Mouse (Mus musculus): Measurements from ENCODE around the gene Rbm34. TPM values are rescaled to one million over a fixed set of nuclear protein-coding genes. Genes with fewer than 3 reads are reported as not detected.

Gene Rbm34
- total RNA-seq, 2 experiments from 2014 or later, result 24.4 to 71.4 TPM

DNA sequence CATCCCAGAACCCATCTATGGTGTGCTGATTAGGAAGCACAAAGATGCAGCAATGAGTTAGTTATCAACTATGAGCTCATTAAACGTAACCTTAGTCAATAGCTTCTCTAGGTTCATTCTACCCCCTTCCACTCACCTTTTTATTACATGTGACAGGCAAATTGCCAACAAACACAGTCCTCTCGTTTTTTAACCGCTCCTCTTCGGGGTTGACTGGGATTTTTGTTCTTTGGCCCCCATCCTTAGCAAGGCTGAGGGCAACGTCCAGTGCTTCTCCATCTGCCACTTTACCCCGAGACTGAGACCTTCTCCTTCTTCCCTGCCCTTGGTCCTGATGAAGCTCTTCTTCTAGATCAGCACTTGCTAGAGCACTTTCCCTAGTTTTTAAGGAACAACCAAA lies 5.6 kb downstream of the Rbm34 start:
- ATAC-seq (replicated peaks; ENCODE audit: low FRiP score, low TSS enrichment, poor library complexity, severe bottlenecking), result no peak

- ATAC-seq (replicated peaks; ENCODE audit: low FRiP score, low TSS enrichment, poor library complexity, severe bottlenecking), result no peak
These were observed 8.0 kb downstream of the Rbm34 start for GRCm38 (mm10) chr8:126962871-126963270.

- ATAC-seq (replicated peaks; ENCODE audit: low FRiP score, low TSS enrichment, poor library complexity, severe bottlenecking), result no peak
These were observed 9.4 kb downstream of the Rbm34 start for GRCm38 (mm10) chr8:126961516-126961915.

DNA sequence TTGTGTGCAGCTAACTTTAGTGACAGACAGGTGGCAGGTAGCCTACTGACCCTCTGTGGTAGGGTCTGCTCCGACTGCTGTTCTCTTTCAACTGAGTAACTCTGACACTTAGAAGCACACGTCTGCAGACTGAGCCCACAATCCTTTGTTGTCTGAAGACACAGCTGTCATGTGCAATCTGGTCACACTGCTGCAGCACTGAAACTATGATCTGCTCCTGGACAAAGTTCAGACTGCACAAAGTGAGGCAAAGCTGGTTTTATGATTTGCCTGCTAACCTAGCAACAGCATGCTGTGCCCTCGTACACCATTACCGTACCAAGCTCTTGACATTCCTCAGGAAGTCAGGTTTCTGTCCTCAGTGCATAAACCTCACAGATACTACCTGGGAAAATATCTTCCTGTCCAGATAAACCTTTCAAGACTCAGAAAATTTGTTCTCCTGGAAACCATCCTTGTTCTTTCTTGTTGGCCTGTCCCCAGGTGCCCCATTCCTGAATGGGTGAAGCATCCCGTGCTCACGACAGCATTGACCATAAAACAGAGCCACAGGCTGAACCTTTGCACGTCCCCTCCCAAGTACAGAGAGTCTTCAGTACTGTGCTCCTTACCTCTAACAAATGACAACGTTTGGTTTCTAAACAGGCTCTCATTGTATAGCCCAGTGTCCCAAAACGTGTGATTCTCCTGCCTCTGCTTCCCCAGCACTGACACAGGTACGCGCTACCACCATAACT lies 18.8 kb downstream of the Rbm34 start:
- no peak for ATAC-seq (replicated peaks; ENCODE audit: low FRiP score, low TSS enrichment, poor library complexity, severe bottlenecking)

DNA sequence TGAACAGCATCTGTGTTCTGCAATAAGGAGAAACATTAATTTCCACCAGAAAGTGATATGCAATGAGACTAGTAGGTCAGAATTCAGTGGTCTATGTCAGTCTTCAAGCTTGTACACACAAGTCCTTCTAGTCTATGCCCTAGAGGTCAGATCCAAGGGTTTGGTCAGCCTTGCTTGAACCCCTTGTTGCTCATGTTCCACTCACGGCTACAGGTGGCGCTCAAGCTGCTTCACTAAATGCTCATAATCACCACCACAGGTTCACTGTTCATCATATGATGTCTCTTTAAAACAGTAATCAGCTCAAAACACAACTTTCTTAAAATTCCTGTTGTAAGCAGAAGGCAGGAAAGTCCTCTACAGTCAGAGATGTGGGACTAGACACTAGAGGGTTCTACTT lies 21.3 kb downstream of the Rbm34 start:
- ATAC-seq (replicated peaks; ENCODE audit: low FRiP score, low TSS enrichment, poor library complexity, severe bottlenecking), result no peak

- no peak for ATAC-seq (replicated peaks; ENCODE audit: low FRiP score, low TSS enrichment, poor library complexity, severe bottlenecking)
These were observed 24.4 kb downstream of the Rbm34 start for GRCm38 (mm10) chr8:126946444-126946843.

DNA sequence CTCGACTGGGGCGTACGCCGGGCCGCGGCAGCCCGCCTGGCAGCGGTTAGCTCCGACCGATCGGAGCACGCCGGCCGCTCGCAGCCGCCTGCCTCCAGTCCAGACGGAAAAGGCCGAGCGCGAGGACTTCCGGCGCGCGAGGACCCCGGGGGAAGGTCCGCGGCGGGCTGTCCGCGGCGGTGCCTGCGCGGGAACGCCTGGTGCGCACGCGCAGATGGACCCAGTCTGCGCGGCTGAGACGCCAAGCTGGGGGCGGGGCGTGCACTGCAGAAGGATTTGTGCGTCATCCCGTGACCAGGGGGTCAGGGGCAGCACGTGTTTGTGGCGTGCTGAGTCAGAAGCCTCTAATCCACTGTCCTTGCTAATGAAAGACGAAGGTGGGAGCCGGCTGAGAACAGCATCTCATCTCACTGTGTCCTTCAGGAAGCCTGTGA lies 25.1 kb downstream of the Rbm34 start, which contains the start of gene Tomm20:
Tomm20 (minus strand) TSS at position 115 of the 434 bp plus-strand sequence.
- peak; percentile 86 for ATAC-seq (replicated peaks; ENCODE audit: low FRiP score, low TSS enrichment, poor library complexity, severe bottlenecking)

- peak; percentile 50 for ATAC-seq (replicated peaks; ENCODE audit: low FRiP score, low TSS enrichment, poor library complexity, severe bottlenecking)
These were observed 25.8 kb downstream of the Rbm34 start for GRCm38 (mm10) chr8:126944781-126945691.

GRCm38 (mm10) chr8:126943565-126943964 lies 27.3 kb downstream of the Rbm34 start:
- ATAC-seq (replicated peaks; ENCODE audit: low FRiP score, low TSS enrichment, poor library complexity, severe bottlenecking), result 0 out of 2 replicates have a peak, but pooled peaks have one; percentile 6

DNA sequence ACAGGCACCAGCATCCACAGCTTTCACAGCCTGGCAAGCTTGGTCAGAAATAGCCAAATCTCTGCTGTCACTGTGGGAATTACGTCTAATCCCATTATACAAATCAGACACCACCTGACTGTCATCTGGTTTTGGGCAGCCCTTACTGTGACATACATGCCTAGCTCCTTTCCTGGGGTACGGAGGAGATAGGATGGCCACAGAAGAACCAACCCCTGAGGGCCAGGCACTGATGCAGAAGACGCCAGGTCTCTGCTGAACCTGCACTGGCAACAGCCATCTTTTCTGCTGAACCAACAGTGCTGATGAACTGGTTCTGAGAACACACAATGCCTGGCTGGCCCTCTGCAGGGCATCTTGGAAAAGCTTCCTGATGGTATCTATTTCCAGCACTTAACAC lies 33.5 kb downstream of the Rbm34 start:
- no peak for ATAC-seq (replicated peaks; ENCODE audit: low FRiP score, low TSS enrichment, poor library complexity, severe bottlenecking)

DNA sequence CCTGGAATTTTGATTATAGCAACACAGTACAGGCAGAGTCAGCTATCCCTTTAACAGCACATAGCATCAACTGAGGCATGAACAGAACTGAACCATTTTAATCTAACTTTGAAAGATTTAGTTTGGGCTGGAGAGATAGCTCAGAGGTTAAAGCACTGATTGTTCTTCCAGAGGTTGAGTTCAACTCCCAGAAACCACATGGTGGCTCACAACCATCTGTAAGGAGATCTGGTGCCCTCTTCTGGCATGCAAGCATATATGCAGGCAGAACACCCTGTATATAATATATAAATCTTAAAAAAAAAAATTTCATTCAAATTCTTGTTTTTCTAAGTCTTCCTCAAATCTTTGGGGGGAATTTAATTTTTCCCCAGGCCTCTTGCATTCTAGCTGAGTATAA lies 34.9 kb downstream of the Rbm34 start:
- ATAC-seq (replicated peaks; ENCODE audit: low FRiP score, low TSS enrichment, poor library complexity, severe bottlenecking), result no peak

DNA sequence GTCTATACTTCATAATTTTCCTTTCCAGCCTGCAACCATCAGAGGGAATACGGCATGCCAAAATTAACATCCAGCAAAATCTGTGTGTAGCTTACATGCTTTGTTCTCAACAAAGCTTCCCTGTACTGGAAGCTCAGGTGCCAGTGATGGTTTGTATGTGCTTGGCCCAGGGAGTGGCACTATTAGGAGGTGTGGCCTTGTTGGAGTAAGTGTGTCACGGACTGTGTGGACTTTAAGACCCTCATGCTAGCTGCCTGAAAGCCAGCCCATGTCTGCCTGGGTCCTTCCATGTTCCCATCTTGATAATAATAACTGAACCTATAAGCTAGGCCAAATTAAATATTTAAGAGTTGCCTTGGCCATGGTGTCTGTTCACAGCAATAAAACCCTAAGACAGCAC lies 35.5 kb downstream of the Rbm34 start:
- ATAC-seq (replicated peaks; ENCODE audit: low FRiP score, low TSS enrichment, poor library complexity, severe bottlenecking), result no peak

GRCm38 (mm10) chr8:126932656-126933055 lies 38.2 kb downstream of the Rbm34 start:
- ATAC-seq (replicated peaks; ENCODE audit: low FRiP score, low TSS enrichment, poor library complexity, severe bottlenecking), result no peak

GRCm38 (mm10) chr8:126932249-126932648 lies 38.6 kb downstream of the Rbm34 start:
- ATAC-seq (replicated peaks; ENCODE audit: low FRiP score, low TSS enrichment, poor library complexity, severe bottlenecking), result no peak

- peak; percentile 66 for ATAC-seq (replicated peaks; ENCODE audit: low FRiP score, low TSS enrichment, poor library complexity, severe bottlenecking)
These were observed 39.2 kb downstream of the Rbm34 start for GRCm38 (mm10) chr8:126931720-126932119.

DNA sequence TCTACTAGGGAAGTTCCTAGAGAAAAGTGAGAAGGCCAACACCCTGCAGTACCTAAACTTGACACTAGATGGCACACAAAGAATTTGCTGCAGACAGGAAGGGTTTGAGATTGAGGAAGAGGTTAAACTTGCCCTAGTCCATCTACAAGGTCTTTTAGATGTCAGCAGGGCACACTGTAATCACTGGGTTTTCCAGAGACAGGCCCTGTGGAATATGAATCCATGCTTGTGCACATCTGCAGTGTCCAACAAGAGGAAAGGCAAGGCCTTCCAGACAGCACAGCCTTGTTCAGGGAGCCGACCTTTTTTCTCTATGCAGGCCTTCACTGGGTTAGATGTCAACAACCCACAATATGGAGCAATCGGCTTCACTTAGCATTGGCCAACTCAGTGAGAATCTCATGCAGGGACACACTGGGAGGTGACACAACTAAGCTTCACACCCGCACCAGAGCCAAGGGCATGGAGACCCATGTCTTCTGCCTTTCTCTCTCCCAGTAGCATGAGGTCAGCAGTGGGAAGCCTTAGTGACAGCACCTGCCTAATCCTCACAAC lies 41.2 kb downstream of the Rbm34 start:
- peak; percentile 33; the same call in 1 of the 2 replicates for ATAC-seq (replicated peaks; ENCODE audit: low FRiP score, low TSS enrichment, poor library complexity, severe bottlenecking)

GRCm38 (mm10) chr8:126928755-126929505 lies 41.9 kb downstream of the Rbm34 start:
- ATAC-seq (replicated peaks; ENCODE audit: low FRiP score, low TSS enrichment, poor library complexity, severe bottlenecking), result no peak

DNA sequence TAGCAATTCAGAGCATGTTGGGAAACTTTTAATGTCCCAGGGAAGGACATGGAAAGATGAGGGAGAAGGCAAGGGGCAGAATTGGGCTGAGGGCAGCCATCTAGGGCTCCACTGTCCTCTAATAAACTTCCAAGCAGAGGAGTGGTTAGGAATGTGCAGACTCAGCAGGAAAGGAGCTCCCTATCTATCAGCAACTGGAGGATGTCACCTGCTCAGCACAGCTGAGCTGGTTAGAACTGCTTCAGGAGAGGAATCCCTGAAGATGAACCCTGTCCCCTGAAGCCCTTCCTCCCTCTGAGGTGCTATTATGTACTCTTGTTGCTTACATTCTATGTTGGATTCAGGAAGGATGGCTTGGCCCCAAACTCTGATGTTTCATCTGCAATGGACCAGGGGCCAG lies 42.8 kb downstream of the Rbm34 start:
- ATAC-seq (replicated peaks; ENCODE audit: low FRiP score, low TSS enrichment, poor library complexity, severe bottlenecking), result no peak

- ATAC-seq (replicated peaks; ENCODE audit: low FRiP score, low TSS enrichment, poor library complexity, severe bottlenecking), result no peak
These were observed 43.8 kb downstream of the Rbm34 start for GRCm38 (mm10) chr8:126927058-126927457.
